Mouse (Mus musculus) midbrain, embryonic 10.5 days (tissue): ENCODE measurements at regions not wholly inside any gene's neighbourhood (a gene's known extent, or its start where the extent isn't known, plus 50 kb on each side); places are given as distances from the start of the nearest gene placed in this dataset.

Experiments used
- DNase-seq: peaks from one replicate; pipeline ENCODE4 v3.0.0-alpha.2; 2017; ENCODE audit warnings: low spot score
- H3K27ac ChIP-seq: fragments of 300-500 bp; sonication (generic); replicated peaks from 2 replicates; pipeline ENCODE4 v1.5.1; 2016; ENCODE audit warnings: mild to moderate bottlenecking
- H3K27me3 ChIP-seq: fragments of 300-500 bp; sonication (generic); 2 replicates; pipeline ENCODE4 v1.6.1; 2016; ENCODE audit warnings: low read depth, mild to moderate bottlenecking; ENCODE audit not compliant: poor library complexity, severe bottlenecking
- H3K36me3 ChIP-seq: fragments of 300-500 bp; sonication (generic); 2 replicates; pipeline ENCODE4 v1.6.1; 2016; ENCODE audit warnings: mild to moderate bottlenecking, moderate library complexity
- H3K4me1 ChIP-seq: fragments of 300-500 bp; sonication (generic); 2 replicates; pipeline ENCODE4 v1.6.1; 2016
- H3K4me3 ChIP-seq: fragments of 300-500 bp; sonication (generic); 2 replicates; pipeline ENCODE4 v1.5.1; 2016; ENCODE audit warnings: mild to moderate bottlenecking, moderate library complexity
- H3K9me3 ChIP-seq: fragments of 300-500 bp; sonication (generic); replicated peaks from 2 replicates; pipeline ENCODE4 v1.6.1; 2016; ENCODE audit warnings: mild to moderate bottlenecking
- WGBS: fragments of 180-500 bp; shearing (Covaris S2); methylation state at CpG from one replicate; pipeline ENCODE4 v1.1.7; 2016; 5-methylcytosine and 5-hydroxymethylcytosine counted together

DNA sequence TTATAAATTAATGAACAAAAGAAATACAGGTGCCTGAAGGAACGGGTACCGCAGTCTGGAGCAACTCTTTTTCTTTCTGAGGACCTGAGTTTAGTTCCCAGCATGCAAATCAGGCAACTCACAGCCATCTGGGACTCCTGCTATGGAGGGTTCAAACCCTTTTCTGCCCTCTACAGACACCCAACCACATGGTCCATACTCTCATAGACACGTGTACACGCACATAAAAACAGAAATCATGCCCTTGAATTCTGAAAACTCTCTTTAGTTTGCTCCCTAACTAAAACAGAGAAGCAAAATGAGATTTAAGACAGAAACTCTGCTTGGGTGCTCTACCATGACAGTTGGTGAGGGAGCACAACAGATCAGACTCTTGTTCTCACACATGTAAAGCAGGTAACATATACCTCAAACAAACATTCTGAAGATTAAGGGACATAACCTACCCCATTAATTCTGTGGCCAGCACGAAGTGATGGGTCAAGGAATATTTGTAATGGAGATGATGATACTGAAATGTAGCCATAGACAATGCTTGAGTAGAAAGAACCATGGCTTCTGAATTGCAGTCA lies 233.3 kb downstream of the Gm7489 start:
- H3K4me1 ChIP-seq, result no peaks in the 10 kb centered on the region
- DNase-seq, result no peak
- no peak overlapping the region for H3K4me3 ChIP-seq
- no peaks in the 10 kb centered on the region for H3K9me3 ChIP-seq
- H3K36me3 ChIP-seq, result no peaks in the 10 kb centered on the region
- 84% methylated on average over 5 of the region's 5 CpGs for WGBS
- no peaks in the 10 kb centered on the region for H3K27me3 ChIP-seq
- H3K27ac ChIP-seq, result no peak overlapping the region

DNA sequence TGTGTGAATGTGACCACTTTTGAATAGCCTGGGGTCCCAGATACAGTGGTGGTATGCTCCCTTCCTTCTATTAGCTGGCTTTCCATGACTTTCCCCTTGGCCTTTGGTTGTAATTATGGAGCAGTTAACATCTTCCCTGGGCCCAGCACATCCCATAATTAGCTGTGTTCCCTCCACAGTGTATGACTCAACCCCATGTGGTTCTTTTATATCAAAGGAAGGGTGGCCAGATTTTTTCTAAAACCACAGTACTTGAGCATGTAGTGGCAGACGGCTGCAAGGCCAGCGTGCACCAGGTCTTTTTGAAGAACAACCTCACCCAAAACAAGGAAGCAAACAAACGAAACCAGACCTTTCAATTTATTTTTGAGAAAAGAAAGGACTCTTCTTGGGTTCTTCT lies 235.8 kb downstream of the Gm7489 start:
- no peak for DNase-seq
- H3K9me3 ChIP-seq, result no peaks in the 10 kb centered on the region
- H3K4me3 ChIP-seq, result no peak overlapping the region
- 87% methylated on average over 3 of the region's 3 CpGs for whole genome bisulfite sequencing
- no peaks in the 10 kb centered on the region for H3K36me3 ChIP-seq
- no peak overlapping the region for H3K27ac ChIP-seq
- no peaks in the 10 kb centered on the region for H3K27me3 ChIP-seq
- H3K4me1 ChIP-seq, result no peaks in the 10 kb centered on the region

DNA sequence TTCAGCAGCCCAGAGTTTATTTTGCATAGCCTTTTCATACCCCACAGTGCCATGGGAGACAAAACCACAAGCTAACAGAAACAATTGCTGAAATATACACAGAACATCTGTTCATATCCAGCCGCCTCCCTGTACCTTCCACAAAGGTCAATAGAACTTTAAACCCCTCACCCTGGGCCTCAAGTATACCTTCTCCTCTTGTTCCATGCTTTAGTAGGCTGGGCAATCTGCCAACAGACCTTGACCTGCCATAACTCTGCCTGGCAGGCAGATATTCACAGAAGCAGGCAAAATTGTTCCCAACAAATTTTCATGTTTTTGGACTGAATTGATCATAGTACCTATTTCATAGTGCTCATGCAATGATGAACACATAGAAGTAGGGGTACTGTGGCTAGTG lies 279.6 kb downstream of the Gm7489 start:
- Histone ChIP-seq H3K27me3 (no peaks in the 10 kb centered on the region), H3K36me3 (no peaks in the 10 kb centered on the region), H3K9me3 (no peaks in the 10 kb centered on the region), H3K27ac (no peak overlapping the region), H3K4me3 (no peak overlapping the region), H3K4me1 (peaks cover 7% of the 10 kb centered on the region)
- no peak for DNase-seq
- 72% methylated on average over 1 of the region's 1 CpGs for WGBS

DNA sequence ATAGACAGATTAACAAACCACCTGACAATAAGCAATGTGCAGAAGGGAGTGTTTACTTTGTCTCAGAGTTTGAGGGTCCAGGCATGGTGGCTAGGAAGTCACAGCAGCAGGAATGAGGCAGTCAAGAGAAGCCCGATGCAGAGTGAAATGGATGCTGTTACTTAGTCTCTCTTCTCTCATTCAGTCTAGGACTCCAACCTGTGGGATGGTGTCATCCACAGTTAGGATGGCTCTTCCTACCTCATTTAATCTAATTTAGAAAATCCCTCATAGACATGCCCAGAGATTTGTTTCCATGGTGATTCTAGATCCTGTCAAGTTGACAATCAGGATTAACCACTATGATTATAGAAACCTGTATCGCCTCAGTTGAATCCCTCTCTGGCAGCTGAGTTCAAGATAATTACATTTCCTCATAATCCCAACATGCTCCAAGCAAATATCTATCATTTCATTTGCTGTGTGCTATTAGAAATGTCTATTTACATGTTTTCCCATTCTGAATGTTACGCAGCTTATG lies 283.2 kb downstream of the Gm7489 start:
- 62% methylated on average over 3 of the region's 3 CpGs for WGBS
- peaks cover 7% of the 10 kb centered on the region for H3K4me1 ChIP-seq
- H3K27ac ChIP-seq, result no peak overlapping the region
- H3K9me3 ChIP-seq, result no peaks in the 10 kb centered on the region
- no peaks in the 10 kb centered on the region for H3K36me3 ChIP-seq
- no peaks in the 10 kb centered on the region for H3K27me3 ChIP-seq
- no peak for DNase-seq
- no peak overlapping the region for H3K4me3 ChIP-seq

DNA sequence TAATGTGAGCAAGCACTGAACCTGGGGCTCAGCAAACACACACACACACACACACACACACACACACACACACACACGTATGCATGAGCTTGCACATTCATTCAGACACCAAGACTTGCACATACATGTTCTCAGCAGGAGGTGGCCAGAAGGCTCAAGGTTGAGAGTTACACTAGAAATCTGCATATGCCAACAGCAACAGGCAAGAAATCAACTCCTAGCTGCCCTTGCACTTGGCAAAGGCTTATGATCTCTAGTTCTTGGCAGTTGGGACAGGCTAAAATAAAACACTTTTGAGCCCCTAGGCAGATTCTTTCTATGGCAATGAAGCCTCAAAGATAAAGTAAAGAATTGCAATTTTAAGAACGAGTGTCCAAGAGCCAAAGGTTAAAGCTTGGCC lies 292.5 kb downstream of the Gm7489 start:
- no peak overlapping the region for H3K4me3 ChIP-seq
- H3K27ac ChIP-seq, result no peak overlapping the region
- no peak for DNase-seq
- no peaks in the 10 kb centered on the region for H3K36me3 ChIP-seq
- no peaks in the 10 kb centered on the region for H3K27me3 ChIP-seq
- no peaks in the 10 kb centered on the region for H3K9me3 ChIP-seq
- no peaks in the 10 kb centered on the region for H3K4me1 ChIP-seq
- WGBS, result 79% methylated on average over 2 of the region's 2 CpGs

DNA sequence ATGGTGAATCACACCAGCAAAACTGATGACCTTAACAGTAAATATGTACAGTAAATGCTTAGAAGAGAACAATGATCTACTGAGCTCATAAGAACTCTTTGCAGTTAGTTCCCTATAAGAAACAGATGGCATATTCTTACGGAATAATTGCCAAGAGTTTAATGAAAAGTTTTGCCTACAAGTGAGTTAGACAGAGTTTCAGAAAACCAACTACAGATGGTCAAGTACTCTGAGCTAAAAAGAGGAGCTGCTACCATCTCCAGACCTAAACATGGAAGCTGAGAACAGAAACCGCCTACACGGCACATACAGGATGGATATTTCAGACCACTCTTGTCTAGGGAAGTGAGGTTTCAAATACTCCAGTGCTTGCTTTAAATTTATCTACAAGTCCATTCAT lies 293.1 kb downstream of the Gm7489 start:
- no peaks in the 10 kb centered on the region for H3K4me1 ChIP-seq
- H3K4me3 ChIP-seq, result no peak overlapping the region
- no peaks in the 10 kb centered on the region for H3K9me3 ChIP-seq
- H3K36me3 ChIP-seq, result no peaks in the 10 kb centered on the region
- H3K27ac ChIP-seq, result no peak overlapping the region
- 90% methylated on average over 3 of the region's 3 CpGs for WGBS
- H3K27me3 ChIP-seq, result no peaks in the 10 kb centered on the region
- DNase-seq, result no peak
